Mouse (Mus musculus): ENCODE measurements around the gene Man1c1.

GRCm38 (mm10) chr4:134677556-134678508 is 26.3 kb downstream of the Man1c1 start:
- TF ChIP-seq CTCF (conservative IDR thresholded peaks at IDR 0.05; ENCODE audit: insufficient read depth, insufficient read length, low read depth, low read length) (no peak), POLR2A (IDR thresholded peaks at IDR 0.05; ENCODE audit: low read depth, low read length) (no peak)

Measured in kidney, adult 2 months (tissue).